Mouse (Mus musculus): Measurements from ENCODE around the gene Pde4a. TPM values are rescaled to one million over a fixed set of nuclear protein-coding genes. Genes with fewer than 3 reads are reported as not detected.

The Pde4a gene
- polyA plus RNA-seq, 1 experiment from 2014 or later, result 11.3 TPM

- Histone ChIP-seq H3K27ac (replicated peaks) (no peak overlapping the region), H3K27me3 (peaks cover 57% of the 10 kb centered on the region), H3K4me2 (replicated peaks) (peak overlapping the region; percentile 33), H3K36me3 (no peaks in the 10 kb centered on the region), H3K4me3 (0 out of 2 replicates have a peak overlapping the region, but pooled peaks have one; percentile 4), H3K9ac (replicated peaks) (no peak overlapping the region), H3K4me1 (peaks cover 28% of the 10 kb centered on the region), H3K9me3 (no peaks in the 10 kb centered on the region)
- WGBS, result 10% methylated on average over 30 of the region's 30 CpGs
- ATAC-seq (ENCODE audit: low FRiP score, low read depth), result peak; percentile 69
These were observed 2.9 kb downstream of the Pde4a start for GRCm38 (mm10) chr9:21168161-21169123.

- peak; percentile 21; the same call in 1 of the 2 replicates for ATAC-seq (ENCODE audit: low FRiP score, low read depth)
- Histone ChIP-seq H3K27ac (replicated peaks) (no peak overlapping the region), H3K27me3 (peaks cover 49% of the 10 kb centered on the region), H3K9me3 (no peaks in the 10 kb centered on the region), H3K4me3 (no peak overlapping the region), H3K4me2 (replicated peaks) (no peak overlapping the region), H3K9ac (replicated peaks) (no peak overlapping the region), H3K4me1 (peaks cover 26% of the 10 kb centered on the region), H3K36me3 (no peaks in the 10 kb centered on the region)
- WGBS, result 36% methylated on average over 1 of the region's 1 CpGs
These were observed 3.6 kb downstream of the Pde4a start for GRCm38 (mm10) chr9:21169157-21169556.

DNA sequence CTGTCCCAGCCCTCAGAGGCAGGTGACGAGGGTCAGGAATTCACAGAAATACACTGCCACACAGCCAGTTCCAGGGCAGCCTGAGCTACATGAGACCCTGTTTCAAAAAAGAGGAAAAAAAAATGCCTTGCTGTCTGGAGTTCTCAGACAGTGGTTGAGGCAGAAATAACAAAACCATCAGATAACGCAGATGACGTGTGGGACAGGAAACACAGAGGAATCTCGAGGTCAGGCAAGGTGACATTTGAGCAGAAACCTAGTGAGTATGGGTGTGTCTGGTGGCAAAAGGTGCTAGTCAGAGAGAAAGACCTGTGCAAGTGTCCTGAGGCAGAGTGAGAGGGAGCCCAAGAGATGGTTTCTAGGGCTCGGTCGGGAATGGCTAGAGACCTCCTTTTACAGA, 6.8 kb downstream of the Pde4a start:
- peaks cover 17% of the 10 kb centered on the region for H3K27me3 ChIP-seq
- H3K9me3 ChIP-seq, result no peaks in the 10 kb centered on the region
- H3K4me1 ChIP-seq, result peaks cover 9% of the 10 kb centered on the region; the same call in 1 of the 2 replicates
- ATAC-seq (ENCODE audit: low FRiP score, low read depth), result no peak
- H3K36me3 ChIP-seq, result no peaks in the 10 kb centered on the region
- no peak overlapping the region for H3K4me2 ChIP-seq (replicated peaks)
- H3K4me3 ChIP-seq, result no peak overlapping the region
- WGBS, result 74% methylated on average over 6 of the region's 6 CpGs
- H3K9ac ChIP-seq (replicated peaks), result no peak overlapping the region
- no peak overlapping the region for H3K27ac ChIP-seq (replicated peaks)

GRCm38 (mm10) chr9:21180402-21180801, 14.9 kb downstream of the Pde4a start:
- ATAC-seq (ENCODE audit: low FRiP score, low read depth), result no peak
- Histone ChIP-seq H3K4me2 (replicated peaks) (no peak overlapping the region), H3K9ac (replicated peaks) (no peak overlapping the region), H3K27me3 (peaks cover 59% of the 10 kb centered on the region), H3K27ac (replicated peaks) (no peak overlapping the region), H3K36me3 (no peaks in the 10 kb centered on the region), H3K4me1 (peaks cover 7% of the 10 kb centered on the region), H3K9me3 (no peaks in the 10 kb centered on the region), H3K4me3 (no peak overlapping the region)
- 64% methylated on average over 4 of the region's 4 CpGs for WGBS

DNA sequence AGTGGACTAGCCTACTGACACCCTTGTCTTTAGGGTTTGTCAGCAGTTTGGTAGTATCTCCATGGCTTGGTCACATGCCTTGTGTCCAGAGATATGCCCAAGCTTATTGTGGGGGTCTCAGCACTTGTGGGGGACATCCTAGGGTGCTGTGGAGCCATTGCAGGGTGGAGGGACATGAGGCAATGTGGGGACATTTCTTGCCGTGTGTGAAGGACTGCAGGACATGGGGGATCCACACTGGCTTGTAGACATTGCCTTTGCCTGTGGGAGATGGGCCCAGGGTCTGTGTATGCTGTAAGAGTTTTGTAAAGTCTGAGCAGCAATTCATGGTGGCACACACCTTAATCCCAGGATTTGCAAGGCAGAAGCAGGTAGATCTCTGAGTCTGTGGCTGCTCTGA, 15.3 kb downstream of the Pde4a start:
- no peak overlapping the region for H3K4me3 ChIP-seq
- no peak overlapping the region for H3K27ac ChIP-seq (replicated peaks)
- WGBS, result 47% methylated on average over 1 of the region's 1 CpGs
- H3K9me3 ChIP-seq, result no peaks in the 10 kb centered on the region
- H3K36me3 ChIP-seq, result no peaks in the 10 kb centered on the region
- no peak overlapping the region for H3K9ac ChIP-seq (replicated peaks)
- H3K4me2 ChIP-seq (replicated peaks), result no peak overlapping the region
- H3K4me1 ChIP-seq, result peaks cover 7% of the 10 kb centered on the region
- H3K27me3 ChIP-seq, result peaks cover 63% of the 10 kb centered on the region
- ATAC-seq (ENCODE audit: low FRiP score, low read depth), result no peak

- H3K9me3 ChIP-seq, result no peaks in the 10 kb centered on the region
- no peak for ATAC-seq (ENCODE audit: low FRiP score, low read depth)
- H3K36me3 ChIP-seq, result no peaks in the 10 kb centered on the region
- no peak overlapping the region; the same call in 1 of the 2 replicates for H3K9ac ChIP-seq (replicated peaks)
- peak overlapping the region; percentile 31 for H3K4me2 ChIP-seq (replicated peaks)
- 8% methylated on average over 48 of the region's 48 CpGs for WGBS
- peaks cover 70% of the 10 kb centered on the region for H3K27me3 ChIP-seq
- peak overlapping the region; percentile 21 for H3K4me3 ChIP-seq
- H3K4me1 ChIP-seq, result peaks cover 7% of the 10 kb centered on the region
- H3K27ac ChIP-seq (replicated peaks), result no peak overlapping the region
These were observed 16.1 kb downstream of the Pde4a start for GRCm38 (mm10) chr9:21181421-21182220.

- Histone ChIP-seq H3K27ac (replicated peaks) (no peak overlapping the region), H3K4me2 (replicated peaks) (no peak overlapping the region), H3K4me3 (no peak overlapping the region), H3K9me3 (no peaks in the 10 kb centered on the region), H3K36me3 (no peaks in the 10 kb centered on the region), H3K9ac (replicated peaks) (no peak overlapping the region), H3K4me1 (peaks cover 7% of the 10 kb centered on the region), H3K27me3 (peaks cover 72% of the 10 kb centered on the region)
- no peak for ATAC-seq (ENCODE audit: low FRiP score, low read depth)
- 82% methylated on average over 6 of the region's 6 CpGs for WGBS
These were observed 17.9 kb downstream of the Pde4a start for GRCm38 (mm10) chr9:21183421-21183820.

GRCm38 (mm10) chr9:21183905-21184413, 18.4 kb downstream of the Pde4a start:
- Histone ChIP-seq H3K4me3 (peak overlapping the region; percentile 15; the same call in 1 of the 2 replicates), H3K9ac (replicated peaks) (0 out of 2 replicates have a peak overlapping the region, but pooled peaks have one; percentile 20), H3K27ac (replicated peaks) (no peak overlapping the region), H3K36me3 (no peaks in the 10 kb centered on the region), H3K4me1 (peaks cover 7% of the 10 kb centered on the region), H3K9me3 (no peaks in the 10 kb centered on the region), H3K4me2 (replicated peaks) (peak overlapping the region; percentile 27), H3K27me3 (peaks cover 72% of the 10 kb centered on the region)
- ATAC-seq (ENCODE audit: low FRiP score, low read depth), result no peak
- 8% methylated on average over 22 of the region's 34 CpGs for WGBS

DNA sequence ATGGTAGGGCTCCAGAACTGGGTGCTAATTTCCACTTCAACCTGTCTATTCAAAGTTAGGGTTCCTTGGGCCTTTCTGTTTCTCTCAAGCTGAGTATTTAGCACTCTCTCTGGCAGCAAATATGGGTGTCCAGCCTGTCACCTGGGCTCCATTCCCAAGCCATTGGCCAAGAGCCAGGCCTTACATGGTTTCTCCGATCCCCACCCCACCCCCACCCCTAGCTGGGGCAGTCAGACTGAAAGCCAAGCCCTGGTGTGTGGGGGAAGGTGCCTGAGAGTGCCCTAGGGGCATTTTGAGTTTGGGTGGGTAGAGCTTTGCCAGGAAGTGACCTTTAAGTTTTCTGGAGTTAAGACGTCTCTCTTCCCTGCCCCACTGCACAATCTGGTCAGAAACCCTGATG, 19.2 kb downstream of the Pde4a start:
- Histone ChIP-seq H3K4me2 (replicated peaks) (no peak overlapping the region), H3K4me1 (peaks cover 7% of the 10 kb centered on the region), H3K36me3 (no peaks in the 10 kb centered on the region), H3K9ac (replicated peaks) (no peak overlapping the region), H3K9me3 (no peaks in the 10 kb centered on the region), H3K27ac (replicated peaks) (no peak overlapping the region), H3K4me3 (no peak overlapping the region), H3K27me3 (peaks cover 67% of the 10 kb centered on the region)
- WGBS, result 55% methylated on average over 2 of the region's 2 CpGs
- no peak for ATAC-seq (ENCODE audit: low FRiP score, low read depth)

- ATAC-seq (ENCODE audit: low FRiP score, low read depth), result no peak
- Histone ChIP-seq H3K27ac (replicated peaks) (no peak overlapping the region), H3K36me3 (no peaks in the 10 kb centered on the region), H3K4me3 (no peak overlapping the region), H3K9me3 (no peaks in the 10 kb centered on the region), H3K9ac (replicated peaks) (no peak overlapping the region), H3K4me2 (replicated peaks) (no peak overlapping the region), H3K27me3 (peaks cover 61% of the 10 kb centered on the region), H3K4me1 (peaks cover 7% of the 10 kb centered on the region)
- WGBS, result 88% methylated on average over 5 of the region's 5 CpGs
These were observed 19.9 kb downstream of the Pde4a start for GRCm38 (mm10) chr9:21185436-21185835.

DNA sequence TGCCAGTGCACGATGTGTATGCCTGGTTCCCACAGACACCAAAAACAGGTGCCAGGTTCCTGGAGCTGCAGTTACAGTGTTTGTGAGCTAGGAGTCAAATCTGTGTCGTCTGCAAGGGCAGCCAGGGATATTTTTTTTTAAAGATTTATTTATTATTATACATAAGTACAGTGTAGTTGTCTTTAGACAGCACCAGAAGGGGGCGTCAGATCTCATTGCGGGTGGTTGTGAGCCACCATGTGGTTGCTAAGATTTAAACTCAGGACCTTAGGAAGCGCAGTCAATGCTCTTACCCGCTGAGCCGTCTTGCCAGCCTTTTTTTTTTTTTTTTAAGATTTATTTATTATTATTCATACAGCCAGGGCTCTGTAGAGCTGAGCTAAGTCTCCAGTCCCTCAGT, 24.4 kb downstream of the Pde4a start:
- no peak overlapping the region for H3K9ac ChIP-seq (replicated peaks)
- H3K4me1 ChIP-seq, result no peaks in the 10 kb centered on the region
- H3K27ac ChIP-seq (replicated peaks), result no peak overlapping the region
- no peaks in the 10 kb centered on the region for H3K36me3 ChIP-seq
- no peak overlapping the region for H3K4me3 ChIP-seq
- WGBS, result 46% methylated on average over 7 of the region's 7 CpGs
- H3K27me3 ChIP-seq, result peaks cover 27% of the 10 kb centered on the region
- no peak overlapping the region for H3K4me2 ChIP-seq (replicated peaks)
- H3K9me3 ChIP-seq, result no peaks in the 10 kb centered on the region
- ATAC-seq (ENCODE audit: low FRiP score, low read depth), result no peak

GRCm38 (mm10) chr9:21190670-21191069, 25.2 kb downstream of the Pde4a start:
- Histone ChIP-seq H3K4me3 (no peak overlapping the region), H3K4me2 (replicated peaks) (no peak overlapping the region), H3K27ac (replicated peaks) (no peak overlapping the region), H3K9ac (replicated peaks) (no peak overlapping the region), H3K4me1 (0 out of 2 replicates have a peak, but pooled peaks cover under 1% of the 10 kb centered on the region), H3K9me3 (no peaks in the 10 kb centered on the region), H3K27me3 (peaks cover 19% of the 10 kb centered on the region), H3K36me3 (no peaks in the 10 kb centered on the region)
- ATAC-seq (ENCODE audit: low FRiP score, low read depth), result no peak
- WGBS, result 60% methylated on average over 3 of the region's 3 CpGs

All from midbrain, embryonic 12.5 days (tissue).